Mouse (Mus musculus) ES-E14 (cell line): Measurements from ENCODE around the gene Phf24. TPM values are rescaled to one million over a fixed set of nuclear protein-coding genes. Genes with fewer than 3 reads are reported as not detected.

Experiments used
- DNase-seq: peaks from one replicate; pipeline ENCODE4 v3.0.0-alpha.2; 2013; ENCODE audit warnings: low read depth, low spot score
- H3K27ac ChIP-seq: 2 replicates; pipeline ENCODE4 v1.5.1; 2012; ENCODE audit warnings: low read depth, mild to moderate bottlenecking, low read length, moderate library complexity, mixed read lengths; ENCODE audit not compliant: poor library complexity, insufficient read depth, severe bottlenecking
- H3K36me3 ChIP-seq: 2 replicates; pipeline ENCODE4 v1.6.1; 2012; ENCODE audit warnings: mild to moderate bottlenecking, low read length, moderate library complexity, mixed read lengths; ENCODE audit not compliant: control insufficient read depth, poor library complexity, insufficient read depth, severe bottlenecking
- H3K4me1 ChIP-seq, 2 experiments: fragments of 150-350 bp in 1 of 2; sonication (generic) in 1 of 2; 2 replicates each; pipeline ENCODE4 v1.6.1; 2012; ENCODE audit warnings: low read length in 2 of 2, mild to moderate bottlenecking in 1 of 2, mixed read lengths in 1 of 2; ENCODE audit not compliant: control insufficient read depth in 2 of 2, insufficient read depth in 2 of 2, poor library complexity in 1 of 2
- H3K4me3 ChIP-seq, 2 experiments: fragments of 150-350 bp in 1 of 2; sonication (generic) in 1 of 2; 2 replicates each; pipeline ENCODE4 v1.5.1; 2012; ENCODE audit warnings: low read length in 2 of 2, low read depth in 1 of 2, mild to moderate bottlenecking in 1 of 2, mixed read lengths in 1 of 2; ENCODE audit not compliant: insufficient read depth in 1 of 2, poor library complexity in 1 of 2, severe bottlenecking in 1 of 2
- H3K9ac ChIP-seq: 2 replicates; pipeline ENCODE4 v1.6.1; 2012; ENCODE audit warnings: low read depth, mild to moderate bottlenecking, low read length, mixed read lengths; ENCODE audit not compliant: poor library complexity, insufficient read depth, severe bottlenecking
- H3K9me3 ChIP-seq: fragments of 150-350 bp; sonication (generic); 2 replicates; pipeline ENCODE4 v1.6.1; 2012; ENCODE audit warnings: low read depth, mild to moderate bottlenecking, low read length; ENCODE audit not compliant: control insufficient read depth, insufficient read depth
- CHD2 ChIP-seq: IDR thresholded peaks from 2 replicates; pipeline ENCODE4 v1.6.1; 2014; ENCODE audit warnings: mild to moderate bottlenecking, low read depth, low read length, inconsistent platforms
- HCFC1 ChIP-seq: IDR thresholded peaks from 2 replicates; pipeline ENCODE4 v1.6.1; 2012; ENCODE audit warnings: low read length, inconsistent platforms, borderline replicate concordance; ENCODE audit not compliant: insufficient read depth
- MAFK ChIP-seq: IDR thresholded peaks from 2 replicates; pipeline ENCODE4 v1.6.1; 2014; ENCODE audit warnings: mild to moderate bottlenecking, low read depth, low read length, inconsistent platforms; ENCODE audit not compliant: insufficient read depth
- ZC3H11A ChIP-seq: IDR thresholded peaks from 2 replicates; pipeline ENCODE4 v1.6.1; 2012; ENCODE audit warnings: low read depth, mild to moderate bottlenecking, inconsistent platforms, low read length, borderline replicate concordance
- ZNF384 ChIP-seq: IDR thresholded peaks from 2 replicates; pipeline ENCODE4 v1.6.1; 2012; ENCODE audit warnings: low read depth, low read length, inconsistent platforms
- in situ Hi-C, 2 experiments: fragments of 600-800 bp; cut with MboI; formaldehyde crosslinking; loops; one replicate each; pipeline ENCODE4 v1.15.1; 2025; ENCODE audit warnings: low sequenced_read_pairs in 2 of 2, inconsistent platforms in 1 of 2; ENCODE audit not compliant: unreplicated experiment in 2 of 2
- total RNA-seq: library from RNA; depleted of rRNA; stranded (reverse); fragments of 300-350 nt; gene quantifications from 2 replicates; pipeline ENCODE4 v1.2.3, GENCODE M21; 2012

Phf24 gene
- total RNA-seq, 1 experiment, result 0.04 TPM

DNA sequence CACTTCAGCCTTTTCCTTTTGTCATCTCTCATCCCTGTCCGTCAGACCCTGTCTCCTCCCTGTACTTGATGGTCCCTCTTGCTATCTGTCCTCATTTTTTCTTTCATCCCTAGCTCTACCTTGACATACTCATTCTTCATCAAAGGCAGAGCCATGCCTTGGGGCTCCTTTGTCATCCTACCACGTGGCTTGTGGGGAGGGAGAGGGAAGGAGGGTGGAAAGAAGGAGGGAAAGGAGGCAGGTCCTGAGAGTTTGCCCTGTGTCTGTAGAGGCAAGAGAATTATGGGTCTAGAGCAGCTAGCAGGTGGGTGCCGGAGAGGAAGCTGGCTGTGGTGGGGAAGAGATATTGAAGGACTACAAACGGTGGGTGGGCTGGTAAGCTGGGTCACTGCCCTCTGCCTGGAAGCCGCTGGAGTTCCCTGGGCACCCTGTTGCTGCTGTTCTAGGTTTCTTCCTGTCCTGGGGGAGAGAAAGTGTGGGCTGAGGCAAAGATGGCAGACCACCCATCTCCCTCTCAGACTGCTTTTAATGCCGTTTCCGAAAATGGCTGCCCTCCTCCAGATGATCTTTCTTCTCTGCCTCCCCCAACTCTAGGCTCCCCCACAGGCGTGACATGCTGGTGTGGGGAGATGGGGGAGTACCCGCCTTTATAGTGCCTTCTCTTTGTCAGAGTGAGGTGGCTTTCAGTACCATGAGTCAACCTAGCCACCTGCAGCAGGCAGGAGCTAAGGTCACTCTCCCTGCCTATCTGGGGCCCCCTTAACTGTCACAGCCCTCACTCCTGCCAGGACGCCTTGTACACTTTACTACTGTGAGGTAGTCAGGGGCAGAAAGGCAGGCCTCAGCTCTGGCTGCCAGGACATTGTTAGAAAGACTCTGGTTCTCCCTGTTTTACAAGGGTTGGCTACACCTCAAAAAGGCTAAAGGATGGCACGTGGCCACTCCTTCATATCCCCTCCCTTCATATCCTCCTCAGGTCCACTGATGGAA is 35.0 kb downstream of the Phf24 start:
- H3K4me1 ChIP-seq, result peaks cover 6 to 19% of the 10 kb centered on the region in 2 experiments; a peak in 3 of 4 replicates
- H3K4me3 ChIP-seq, result peak overlapping the region; percentile 83 to 96; a peak in 3 of 4 replicates

GRCm38 (mm10) chr4:42952563-42952962 is 36.1 kb downstream of the Phf24 start:
- Histone ChIP-seq H3K36me3 (peaks cover 10% of the 10 kb centered on the region; the same call in 1 of the 2 replicates), H3K9me3 (no peaks in the 10 kb centered on the region), H3K4me3 (no peak overlapping the region), H3K4me1 (peaks cover 6 to 19% of the 10 kb centered on the region in 2 experiments; a peak in 3 of 4 replicates), H3K9ac (no peak overlapping the region), H3K27ac (no peak overlapping the region)
- in situ Hi-C loops, result no loop called here
- no peak for TF ChIP-seq MAFK
- no peak for TF ChIP-seq ZNF384
- TF ChIP-seq HCFC1, result no peak
- no peak for TF ChIP-seq ZC3H11A
- no peak for TF ChIP-seq CHD2
- no peak for DNase-seq

More for the DNA sequence above, 35.0 kb downstream of the Phf24 start:
- TF ChIP-seq HCFC1 (no peak), CHD2 (no peak), ZNF384 (no peak), ZC3H11A (no peak), MAFK (no peak)
- no peak for DNase-seq
- in situ Hi-C loops, result no loop called here
- Histone ChIP-seq H3K9ac (no peak overlapping the region), H3K36me3 (no peaks in the 10 kb centered on the region; the same call in 1 of the 2 replicates), H3K27ac (no peak overlapping the region), H3K9me3 (no peaks in the 10 kb centered on the region)

DNA sequence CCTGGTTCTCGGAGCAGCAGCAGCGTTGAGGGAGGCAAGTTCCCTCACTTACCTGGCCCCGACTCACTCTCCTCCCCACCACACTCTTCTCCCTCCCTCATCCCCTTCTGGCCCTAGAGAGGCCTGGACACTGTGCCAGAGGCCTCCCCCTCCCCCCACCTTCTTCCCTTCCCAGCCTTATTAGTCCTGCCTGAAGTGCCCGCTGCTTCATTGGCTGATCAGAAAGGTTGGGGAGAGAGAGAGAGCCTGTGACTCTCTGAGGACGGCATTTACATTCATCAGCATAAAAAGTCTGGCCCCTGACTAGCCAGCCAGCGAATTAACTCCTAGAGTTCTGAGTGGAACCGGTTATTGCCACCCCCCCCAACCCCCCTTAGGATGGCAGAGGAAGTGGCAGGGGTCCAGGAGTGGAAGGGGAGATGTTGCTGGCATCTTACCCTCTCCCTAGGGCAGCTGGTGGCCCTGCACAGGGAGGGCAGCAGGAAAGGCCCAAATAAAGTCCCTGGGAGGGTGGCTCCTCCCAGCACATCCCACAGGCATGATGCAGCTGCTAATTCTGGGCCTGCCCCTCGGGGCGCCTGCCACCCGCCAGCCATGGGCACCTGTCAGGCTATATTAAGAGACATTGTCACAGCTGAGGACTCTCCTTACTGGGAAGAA is 37.1 kb downstream of the Phf24 start:
- Histone ChIP-seq H3K4me3 (0 out of 4 replicates have a peak overlapping the region, but pooled peaks of 1 of the 2 experiments have one; percentile 16), H3K9me3 (no peaks in the 10 kb centered on the region), H3K4me1 (peaks cover 6 to 19% of the 10 kb centered on the region in 2 experiments; a peak in 3 of 4 replicates), H3K9ac (peak overlapping the region; percentile 48; the same call in 1 of the 2 replicates), H3K36me3 (peaks cover 14% of the 10 kb centered on the region; the same call in 1 of the 2 replicates), H3K27ac (no peak overlapping the region)
- TF ChIP-seq HCFC1, result no peak
- no peak for TF ChIP-seq CHD2
- no peak for TF ChIP-seq MAFK
- no peak for TF ChIP-seq ZNF384
- TF ChIP-seq ZC3H11A, result no peak
- in situ Hi-C loops, result no loop called here
- no peak for DNase-seq

DNA sequence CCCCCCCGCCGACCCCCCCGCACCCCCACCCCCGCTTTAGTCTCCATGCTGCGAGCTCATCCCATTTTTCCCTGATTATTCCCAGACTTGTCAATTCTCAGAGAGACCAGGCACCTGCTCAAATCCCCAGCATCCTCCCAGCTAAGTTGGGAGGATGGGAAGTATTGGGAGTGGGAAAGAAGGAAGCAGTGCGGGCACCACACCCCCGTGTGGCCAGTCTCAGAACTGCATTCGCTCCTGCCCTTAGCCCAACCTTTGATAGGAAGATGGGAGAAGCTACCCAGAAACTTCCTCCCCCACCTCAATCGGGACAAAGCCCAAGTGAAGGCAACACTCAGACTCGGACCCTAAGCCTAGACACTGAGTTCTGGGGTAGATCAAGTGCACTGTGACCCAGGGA is 37.8 kb downstream of the Phf24 start:
- peak; percentile 69 for DNase-seq
- TF ChIP-seq ZC3H11A (peak; percentile 55; the same call in 1 of the 2 replicates), MAFK (no peak)
- peaks cover 4 to 19% of the 10 kb centered on the region in 2 experiments; a peak in 3 of 4 replicates for H3K4me1 ChIP-seq
- H3K27ac ChIP-seq, result no peak overlapping the region
- in situ Hi-C loops, result no loop called here
- H3K9me3 ChIP-seq, result no peaks in the 10 kb centered on the region
- H3K4me3 ChIP-seq, result no peak overlapping the region
- H3K36me3 ChIP-seq, result peaks cover 14% of the 10 kb centered on the region; the same call in 1 of the 2 replicates
- no peak overlapping the region for H3K9ac ChIP-seq
